Mouse (Mus musculus): Measurements from ENCODE around the gene Cpne2. TPM values are rescaled to one million over a fixed set of nuclear protein-coding genes. Genes with fewer than 3 reads are reported as not detected.

Cpne2 gene
- polyA plus RNA-seq, 1 experiment from 2014 or later = 18.5 TPM

DNA sequence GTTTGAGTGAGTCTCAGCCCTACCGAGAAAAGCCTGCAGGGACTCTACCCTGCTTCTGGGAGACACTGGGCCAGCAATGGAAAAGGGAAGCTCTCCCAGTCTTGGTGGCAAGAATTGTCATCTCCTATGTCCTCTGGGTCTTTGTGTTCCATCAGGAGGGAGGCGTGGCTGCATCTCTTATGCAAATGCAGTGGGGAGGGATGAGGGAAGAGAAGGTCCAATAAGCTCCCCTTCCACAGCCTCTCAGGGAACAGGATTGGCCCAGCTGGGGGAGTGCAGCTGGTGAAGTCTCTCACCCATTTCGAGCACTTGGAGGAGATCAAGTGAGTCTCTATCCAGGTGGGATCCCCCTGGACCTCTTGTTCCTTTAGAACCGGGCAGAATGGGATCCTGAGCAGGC lies 11.3 kb upstream of the Cpne2 start:
- 0 out of 2 replicates have a peak, but pooled peaks cover 3% of the 10 kb centered on the region for H3K27me3 ChIP-seq
- H3K4me1 ChIP-seq = no peaks in the 10 kb centered on the region
- no peak overlapping the region for H3K9ac ChIP-seq
- H3K9me3 ChIP-seq = no peaks in the 10 kb centered on the region
- 53% methylated on average over 4 of the region's 4 CpGs for WGBS
- ATAC-seq (ENCODE audit: low FRiP score) = no peak
- no peak overlapping the region for H3K27ac ChIP-seq
- no peak overlapping the region for H3K4me3 ChIP-seq (replicated peaks)
- no peak overlapping the region for H3K4me2 ChIP-seq
- H3K36me3 ChIP-seq (replicated peaks) = no peaks in the 10 kb centered on the region

- 86% methylated on average over 3 of the region's 3 CpGs for WGBS
- ATAC-seq (ENCODE audit: low FRiP score) = no peak
- Histone ChIP-seq H3K4me2 (no peak overlapping the region), H3K9me3 (no peaks in the 10 kb centered on the region), H3K9ac (no peak overlapping the region), H3K36me3 (replicated peaks) (no peaks in the 10 kb centered on the region), H3K27ac (no peak overlapping the region), H3K27me3 (0 out of 2 replicates have a peak, but pooled peaks cover 3% of the 10 kb centered on the region), H3K4me3 (replicated peaks) (no peak overlapping the region), H3K4me1 (no peaks in the 10 kb centered on the region)
Measured at GRCm38 (mm10) chr8:94522482-94522881, 10.3 kb upstream of the Cpne2 start.

DNA sequence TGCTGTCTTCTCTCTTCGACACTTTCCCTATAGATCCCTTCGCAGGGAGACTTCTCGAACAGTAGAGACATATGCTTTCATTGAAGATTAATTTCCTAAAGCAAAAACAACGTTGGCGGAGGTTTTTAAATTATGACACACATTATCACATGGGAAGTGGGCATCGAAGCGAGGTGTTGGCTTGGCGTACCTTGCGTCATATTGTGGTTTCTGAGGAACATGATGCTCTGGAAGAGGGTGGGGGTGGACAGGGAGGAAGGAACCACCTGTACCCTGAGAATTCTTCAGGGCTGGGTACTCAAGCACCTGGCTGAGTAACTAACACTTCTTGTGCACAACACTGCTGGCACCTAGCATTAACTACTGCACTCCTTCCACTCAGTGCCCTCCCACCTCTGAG lies 8.2 kb upstream of the Cpne2 start:
- no peak overlapping the region for H3K4me2 ChIP-seq
- no peak overlapping the region for H3K27ac ChIP-seq
- no peak overlapping the region for H3K9ac ChIP-seq
- 0 out of 2 replicates have a peak, but pooled peaks cover 3% of the 10 kb centered on the region for H3K27me3 ChIP-seq
- H3K9me3 ChIP-seq = no peaks in the 10 kb centered on the region
- H3K36me3 ChIP-seq (replicated peaks) = no peaks in the 10 kb centered on the region
- WGBS = 88% methylated on average over 9 of the region's 9 CpGs
- no peak overlapping the region for H3K4me3 ChIP-seq (replicated peaks)
- ATAC-seq (ENCODE audit: low FRiP score) = no peak
- H3K4me1 ChIP-seq = no peaks in the 10 kb centered on the region

- Histone ChIP-seq H3K4me1 (peaks cover 4% of the 10 kb centered on the region), H3K4me3 (replicated peaks) (no peak overlapping the region), H3K9ac (no peak overlapping the region), H3K4me2 (no peak overlapping the region), H3K36me3 (replicated peaks) (no peaks in the 10 kb centered on the region), H3K9me3 (no peaks in the 10 kb centered on the region), H3K27ac (no peak overlapping the region), H3K27me3 (peaks cover 12% of the 10 kb centered on the region; the same call in 1 of the 2 replicates)
- no peak for ATAC-seq (ENCODE audit: low FRiP score)
- WGBS = 87% methylated on average over 7 of the region's 7 CpGs
Measured at GRCm38 (mm10) chr8:94527178-94527577, 5.6 kb upstream of the Cpne2 start.

DNA sequence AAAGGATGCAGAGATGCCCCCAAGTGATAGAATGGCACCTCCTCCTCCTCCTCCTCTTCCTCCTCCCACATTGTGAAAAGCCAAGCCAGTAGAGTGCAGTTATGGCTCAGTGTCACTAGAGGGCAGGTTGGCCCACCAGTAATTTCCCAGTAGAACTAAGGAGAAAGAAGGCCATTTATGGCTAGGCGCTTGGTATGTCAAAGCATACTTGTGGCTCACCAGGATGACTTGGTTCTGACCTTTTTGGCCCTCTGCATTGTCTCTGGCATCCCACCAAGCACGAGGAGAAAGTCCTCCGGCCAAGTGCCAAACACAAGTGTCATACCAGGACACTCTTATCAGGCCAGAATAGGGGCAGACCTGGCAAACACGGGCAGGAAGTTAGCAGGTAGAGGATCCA lies 4.5 kb upstream of the Cpne2 start:
- Histone ChIP-seq H3K4me1 (peaks cover 14% of the 10 kb centered on the region), H3K27me3 (peaks cover 12% of the 10 kb centered on the region; the same call in 1 of the 2 replicates), H3K9ac (no peak overlapping the region), H3K4me2 (no peak overlapping the region), H3K9me3 (no peaks in the 10 kb centered on the region), H3K27ac (no peak overlapping the region), H3K36me3 (replicated peaks) (no peaks in the 10 kb centered on the region), H3K4me3 (replicated peaks) (no peak overlapping the region)
- WGBS = 44% methylated on average over 4 of the region's 4 CpGs
- ATAC-seq (ENCODE audit: low FRiP score) = no peak; the same call in 1 of the 2 replicates

- no peaks in the 10 kb centered on the region for H3K9me3 ChIP-seq
- H3K27ac ChIP-seq = no peak overlapping the region
- H3K4me2 ChIP-seq = no peak overlapping the region
- H3K4me1 ChIP-seq = peaks cover 30% of the 10 kb centered on the region
- no peak for ATAC-seq (ENCODE audit: low FRiP score)
- WGBS = 76% methylated on average over 4 of the region's 4 CpGs
- no peak overlapping the region for H3K9ac ChIP-seq
- H3K27me3 ChIP-seq = peaks cover 28% of the 10 kb centered on the region
- H3K4me3 ChIP-seq (replicated peaks) = no peak overlapping the region
- H3K36me3 ChIP-seq (replicated peaks) = no peaks in the 10 kb centered on the region
Measured at GRCm38 (mm10) chr8:94529875-94530274, 2.9 kb upstream of the Cpne2 start.

DNA sequence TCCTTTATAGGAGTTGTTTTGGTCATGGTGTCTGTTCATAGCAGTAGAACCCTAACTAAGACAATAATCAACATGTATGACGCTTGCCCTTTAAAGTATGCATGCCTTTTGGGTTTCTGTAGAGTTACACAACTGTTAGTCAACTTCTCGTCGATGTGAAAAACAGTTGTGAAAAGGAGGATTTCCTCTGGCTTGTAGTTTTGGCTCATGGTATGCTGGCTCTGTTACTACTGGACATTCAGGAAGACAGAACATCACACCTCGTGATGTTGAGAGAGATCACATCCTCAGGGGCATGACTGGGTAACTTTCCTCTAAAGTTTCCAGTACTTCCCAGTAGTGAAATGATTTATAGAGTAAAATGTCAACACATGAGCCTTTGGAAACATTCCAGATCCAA lies 2.1 kb upstream of the Cpne2 start:
- no peaks in the 10 kb centered on the region for H3K9me3 ChIP-seq
- H3K4me3 ChIP-seq (replicated peaks) = no peak overlapping the region
- 94% methylated on average over 4 of the region's 4 CpGs for WGBS
- no peak for ATAC-seq (ENCODE audit: low FRiP score)
- H3K4me2 ChIP-seq = no peak overlapping the region
- H3K9ac ChIP-seq = no peak overlapping the region
- H3K4me1 ChIP-seq = peaks cover 38% of the 10 kb centered on the region
- H3K27ac ChIP-seq = no peak overlapping the region
- H3K27me3 ChIP-seq = peaks cover 30% of the 10 kb centered on the region
- H3K36me3 ChIP-seq (replicated peaks) = no peaks in the 10 kb centered on the region

DNA sequence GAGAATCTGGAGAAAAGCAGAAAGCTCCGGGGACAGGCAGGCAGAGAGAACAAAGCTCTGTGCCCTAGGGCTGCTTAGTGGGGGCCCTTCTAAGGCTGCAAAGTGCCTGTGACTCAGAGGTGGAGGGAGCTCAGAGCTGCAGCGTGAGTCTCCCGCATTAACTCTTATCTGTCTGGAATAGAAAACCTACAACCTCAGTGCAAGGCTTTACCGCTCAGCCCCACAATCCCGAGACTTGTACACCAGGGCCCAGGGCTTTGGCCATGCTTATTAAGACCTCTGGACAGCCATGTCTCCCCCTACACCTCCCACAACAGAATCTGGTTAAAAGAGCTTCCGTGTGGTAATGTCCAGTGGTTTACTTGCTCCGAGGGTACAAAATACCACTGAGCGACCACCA lies 790 bp upstream of the Cpne2 start:
- H3K27ac ChIP-seq = peak overlapping the region; percentile 61
- no peak for ATAC-seq (ENCODE audit: low FRiP score)
- no peaks in the 10 kb centered on the region for H3K36me3 ChIP-seq (replicated peaks)
- H3K4me2 ChIP-seq = peak overlapping the region; percentile 94
- peaks cover 30% of the 10 kb centered on the region for H3K27me3 ChIP-seq
- peak overlapping the region; percentile 80; the same call in 1 of the 2 replicates for H3K9ac ChIP-seq
- H3K4me3 ChIP-seq (replicated peaks) = peak overlapping the region; percentile 71
- WGBS = 3% methylated on average over 8 of the region's 8 CpGs
- H3K4me1 ChIP-seq = peaks cover 40% of the 10 kb centered on the region
- no peaks in the 10 kb centered on the region for H3K9me3 ChIP-seq

- no peaks in the 10 kb centered on the region for H3K9me3 ChIP-seq
Measured at GRCm38 (mm10) chr8:94532525-94532872, 291 bp upstream of the Cpne2 start.

GRCm38 (mm10) chr8:94534612-94535011 lies 1.8 kb downstream of the Cpne2 start:
- H3K27me3 ChIP-seq = peaks cover 34% of the 10 kb centered on the region
- H3K27ac ChIP-seq = no peak overlapping the region
- H3K4me3 ChIP-seq (replicated peaks) = no peak overlapping the region
- H3K9me3 ChIP-seq = no peaks in the 10 kb centered on the region
- H3K36me3 ChIP-seq (replicated peaks) = no peaks in the 10 kb centered on the region
- no peak for ATAC-seq (ENCODE audit: low FRiP score)
- WGBS = 56% methylated on average over 4 of the region's 4 CpGs
- peak overlapping the region; percentile 4; the same call in 1 of the 2 replicates for H3K4me2 ChIP-seq
- H3K9ac ChIP-seq = no peak overlapping the region
- peaks cover 40% of the 10 kb centered on the region for H3K4me1 ChIP-seq

More at GRCm38 (mm10) chr8:94532525-94532872, 291 bp upstream of the Cpne2 start:
- peak; percentile 58; the same call in 1 of the 2 replicates for ATAC-seq (ENCODE audit: low FRiP score)
- no peaks in the 10 kb centered on the region for H3K36me3 ChIP-seq (replicated peaks)
- under 1% methylated on average over 34 of the region's 34 CpGs for WGBS
- peak overlapping the region; percentile 80 for H3K9ac ChIP-seq
- H3K4me3 ChIP-seq (replicated peaks) = peak overlapping the region; percentile 71
- 0 out of 2 replicates have a peak overlapping the region, but pooled peaks have one; percentile 50 for H3K27ac ChIP-seq
- H3K4me1 ChIP-seq = peaks cover 40% of the 10 kb centered on the region
- H3K4me2 ChIP-seq = peak overlapping the region; percentile 94
- H3K27me3 ChIP-seq = peaks cover 34% of the 10 kb centered on the region

GRCm38 (mm10) chr8:94535631-94536030 lies 2.8 kb downstream of the Cpne2 start:
- Histone ChIP-seq H3K27me3 (peaks cover 32% of the 10 kb centered on the region), H3K4me2 (no peak overlapping the region), H3K36me3 (replicated peaks) (no peaks in the 10 kb centered on the region), H3K4me1 (peaks cover 44% of the 10 kb centered on the region), H3K27ac (0 out of 2 replicates have a peak overlapping the region, but pooled peaks have one; percentile 13), H3K9ac (no peak overlapping the region), H3K4me3 (replicated peaks) (no peak overlapping the region), H3K9me3 (no peaks in the 10 kb centered on the region)
- WGBS = 76% methylated on average over 7 of the region's 7 CpGs
- ATAC-seq (ENCODE audit: low FRiP score) = no peak

- H3K4me3 ChIP-seq (replicated peaks) = no peak overlapping the region
- 91% methylated on average over 2 of the region's 2 CpGs for WGBS
- H3K9ac ChIP-seq = no peak overlapping the region
- no peak for ATAC-seq (ENCODE audit: low FRiP score)
- H3K9me3 ChIP-seq = no peaks in the 10 kb centered on the region
- no peaks in the 10 kb centered on the region for H3K36me3 ChIP-seq (replicated peaks)
- no peak overlapping the region for H3K4me2 ChIP-seq
- peaks cover 24% of the 10 kb centered on the region for H3K27me3 ChIP-seq
- H3K4me1 ChIP-seq = peaks cover 37% of the 10 kb centered on the region
- H3K27ac ChIP-seq = no peak overlapping the region
Measured at GRCm38 (mm10) chr8:94537456-94537855, 4.7 kb downstream of the Cpne2 start.

- WGBS = 85% methylated on average over 1 of the region's 2 CpGs
- ATAC-seq (ENCODE audit: low FRiP score) = no peak
- H3K4me2 ChIP-seq = no peak overlapping the region
Measured at GRCm38 (mm10) chr8:94540025-94540424, 7.2 kb downstream of the Cpne2 start.

More at GRCm38 (mm10) chr8:94540025-94540424, 7.2 kb downstream of the Cpne2 start:
- Histone ChIP-seq H3K27ac (no peak overlapping the region), H3K36me3 (replicated peaks) (no peaks in the 10 kb centered on the region), H3K4me3 (replicated peaks) (no peak overlapping the region), H3K9me3 (no peaks in the 10 kb centered on the region), H3K27me3 (peaks cover 4% of the 10 kb centered on the region), H3K9ac (no peak overlapping the region), H3K4me1 (peaks cover 12% of the 10 kb centered on the region)
